Mouse (Mus musculus) megakaryocyte, embryonic 14.5 days (primary cell): ENCODE measurements around the gene Zfp385a. TPM values are rescaled to one million over a fixed set of nuclear protein-coding genes. Genes with fewer than 3 reads are reported as not detected.
A peak's percentile ranks its signal among the peaks of the same experiment; 100 is the strongest.

Source experiments
- H3K27me3 ChIP-seq: replicated peaks from 2 replicates; pipeline ENCODE3; 2012; ENCODE audit warnings: inconsistent platforms
- H3K36me3 ChIP-seq: replicated peaks from 2 replicates; pipeline ENCODE3; 2012; ENCODE audit warnings: low read length, inconsistent platforms, mixed read lengths
- H3K4me1 ChIP-seq: 2 replicates; pipeline ENCODE4 v1.6.1; 2012; ENCODE audit warnings: inconsistent platforms
- H3K4me3 ChIP-seq: replicated peaks from 2 replicates; pipeline ENCODE3; 2012; ENCODE audit warnings: moderate library complexity, mild to moderate bottlenecking, inconsistent platforms
- H3K9me3 ChIP-seq: 2 replicates; pipeline ENCODE4 v1.6.1; 2012; ENCODE audit warnings: inconsistent platforms
- FLI1 ChIP-seq: IDR thresholded peaks from 2 replicates; pipeline ENCODE4 v1.6.1; 2012; ENCODE audit warnings: low read length, inconsistent platforms, mixed read lengths
- GATA1 ChIP-seq: IDR thresholded peaks from 3 replicates; pipeline ENCODE4 v1.6.1; 2012; ENCODE audit warnings: mixed read lengths, low read length, inconsistent platforms, borderline replicate concordance
- polyA plus RNA-seq: library from polyadenylated mRNA; stranded (reverse); fragments of >175 nt; gene quantifications from 2 replicates; pipeline ENCODE4 v1.2.3, GENCODE M21; 2012; ENCODE audit warnings: low replicate concordance; ENCODE audit not compliant: insufficient read depth

Gene Zfp385a
- polyA plus RNA-seq, 1 experiment: 1,319 TPM

- Histone ChIP-seq H3K4me1 (peaks cover 92% of the 10 kb centered on the region), H3K27me3 (no peaks in the 10 kb centered on the region), H3K36me3 (peaks cover 68% of the 10 kb centered on the region), H3K4me3 (peak overlapping the region; percentile 96), H3K9me3 (no peaks in the 10 kb centered on the region)
- no peak for TF ChIP-seq FLI1
- no peak for TF ChIP-seq GATA1
Observed at GRCm38 (mm10) chr15:103340786-103341185, 893 bp upstream of the Zfp385a start.

GRCm38 (mm10) chr15:103339166-103339960 lies 530 bp downstream of the Zfp385a start:
- TF ChIP-seq GATA1 (peak; percentile 67; the same call in 1 of the 3 replicates), FLI1 (peak; percentile 49; the same call in 1 of the 2 replicates)
- peaks cover 92% of the 10 kb centered on the region for H3K4me1 ChIP-seq
- H3K27me3 ChIP-seq: no peaks in the 10 kb centered on the region
- peaks cover 66% of the 10 kb centered on the region for H3K36me3 ChIP-seq
- peak overlapping the region; percentile 96 for H3K4me3 ChIP-seq
- no peaks in the 10 kb centered on the region for H3K9me3 ChIP-seq

GRCm38 (mm10) chr15:103338829-103339165 lies 1.1 kb downstream of the Zfp385a start:
- Histone ChIP-seq H3K27me3 (no peaks in the 10 kb centered on the region), H3K9me3 (no peaks in the 10 kb centered on the region), H3K4me1 (peaks cover 92% of the 10 kb centered on the region), H3K4me3 (peak overlapping the region; percentile 96), H3K36me3 (peaks cover 66% of the 10 kb centered on the region)
- TF ChIP-seq GATA1 (no peak), FLI1 (no peak)

DNA sequence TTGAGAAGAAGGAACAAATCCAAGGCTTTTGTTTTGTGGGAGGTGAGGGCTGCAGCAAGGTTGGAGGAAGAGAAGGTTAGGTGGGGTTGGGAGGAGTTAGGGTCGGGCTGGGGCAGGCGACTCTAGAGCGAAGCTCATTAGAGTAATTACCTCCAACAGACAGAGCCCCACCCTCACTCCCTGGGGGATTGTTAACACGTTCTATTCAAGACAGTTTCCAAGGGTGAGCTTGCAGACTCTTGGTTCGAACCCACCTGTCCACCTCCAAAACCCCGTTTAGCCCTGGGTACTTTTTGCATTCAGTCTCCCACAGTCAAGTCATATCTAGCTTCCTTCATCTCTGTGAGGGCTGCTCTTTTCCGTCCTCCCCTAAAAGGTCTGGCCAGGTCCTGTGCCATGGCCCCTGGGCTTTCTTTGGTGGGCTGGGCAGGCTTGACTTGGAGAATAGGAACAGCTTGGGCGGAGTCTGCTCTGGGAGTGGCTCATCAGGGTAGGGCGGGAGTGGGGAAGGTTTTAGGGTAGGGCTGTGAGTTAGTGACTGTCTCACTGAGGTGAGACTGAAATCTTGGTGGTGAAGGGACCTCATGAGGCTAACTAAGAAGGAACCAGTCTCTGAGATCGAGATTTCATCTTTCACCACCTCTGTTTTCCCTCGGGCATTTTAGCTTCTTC lies 2.8 kb downstream of the Zfp385a start:
- H3K36me3 ChIP-seq: peaks cover 71% of the 10 kb centered on the region
- TF ChIP-seq GATA1 (no peak), FLI1 (no peak)
- no peaks in the 10 kb centered on the region for H3K27me3 ChIP-seq
- no peaks in the 10 kb centered on the region for H3K9me3 ChIP-seq
- H3K4me1 ChIP-seq: peaks cover 92% of the 10 kb centered on the region
- peak overlapping the region; percentile 96 for H3K4me3 ChIP-seq

- H3K36me3 ChIP-seq: peaks cover 78% of the 10 kb centered on the region
- H3K9me3 ChIP-seq: no peaks in the 10 kb centered on the region
- peaks cover 85% of the 10 kb centered on the region for H3K4me1 ChIP-seq
- no peaks in the 10 kb centered on the region for H3K27me3 ChIP-seq
- TF ChIP-seq GATA1: no peak
- no peak for TF ChIP-seq FLI1
- H3K4me3 ChIP-seq: peak overlapping the region; percentile 67
Observed at GRCm38 (mm10) chr15:103335488-103336235, 4.2 kb downstream of the Zfp385a start.

- no peaks in the 10 kb centered on the region for H3K27me3 ChIP-seq
- H3K4me3 ChIP-seq: peak overlapping the region; percentile 74
- H3K4me1 ChIP-seq: peaks cover 86% of the 10 kb centered on the region
- peaks cover 84% of the 10 kb centered on the region for H3K36me3 ChIP-seq
- H3K9me3 ChIP-seq: no peaks in the 10 kb centered on the region
- no peak for TF ChIP-seq FLI1
- TF ChIP-seq GATA1: no peak
Observed at GRCm38 (mm10) chr15:103335040-103335439, 4.9 kb downstream of the Zfp385a start.

DNA sequence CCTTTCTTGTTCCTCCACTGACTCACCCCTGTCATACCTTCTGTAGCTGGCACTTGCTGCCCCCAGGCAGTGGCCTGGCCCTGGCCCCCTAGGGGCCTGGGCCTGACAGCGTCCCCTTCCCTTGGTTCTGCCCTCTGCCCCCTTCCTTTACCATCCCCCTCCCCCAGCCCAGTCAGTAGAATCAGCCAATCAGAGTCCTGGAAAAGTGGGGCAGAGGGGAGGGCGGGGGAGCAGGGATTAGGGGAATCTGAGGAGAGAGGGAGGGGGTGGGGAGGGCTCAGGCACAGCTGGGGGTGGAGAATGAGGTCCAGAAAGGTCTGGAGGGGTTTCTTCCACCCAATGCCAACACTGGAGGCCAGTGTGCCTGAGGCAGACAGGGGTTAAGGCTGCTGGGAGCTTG lies 5.7 kb downstream of the Zfp385a start:
- H3K4me3 ChIP-seq: peak overlapping the region; percentile 33

DNA sequence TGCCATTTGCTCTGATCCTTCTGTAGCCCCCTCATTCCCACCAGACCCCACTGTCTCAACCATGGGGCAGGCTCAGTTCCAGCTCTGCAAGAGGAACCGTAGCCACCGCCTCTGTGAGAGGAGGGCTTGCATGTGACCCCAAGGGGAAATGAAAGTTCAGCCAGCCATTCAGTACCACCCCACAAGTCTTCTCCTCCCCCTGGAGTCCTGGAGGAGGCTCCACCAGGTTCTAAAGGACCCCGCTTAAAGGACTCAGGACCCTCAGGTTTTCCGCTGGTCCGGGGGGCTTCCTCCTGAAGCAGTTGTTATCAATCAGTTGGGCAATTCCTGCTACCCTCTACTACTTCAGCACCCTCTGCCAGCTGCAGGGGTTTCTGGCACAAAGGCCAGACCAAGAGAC lies 6.2 kb downstream of the Zfp385a start:
- peaks cover 90% of the 10 kb centered on the region for H3K4me1 ChIP-seq
- no peaks in the 10 kb centered on the region for H3K27me3 ChIP-seq
- peaks cover 94% of the 10 kb centered on the region for H3K36me3 ChIP-seq
- peak overlapping the region; percentile 33 for H3K4me3 ChIP-seq
- H3K9me3 ChIP-seq: no peaks in the 10 kb centered on the region
- TF ChIP-seq FLI1: no peak

More for the DNA sequence above, 5.7 kb downstream of the Zfp385a start:
- TF ChIP-seq FLI1 (no peak), GATA1 (no peak)
- Histone ChIP-seq H3K36me3 (peaks cover 93% of the 10 kb centered on the region), H3K27me3 (no peaks in the 10 kb centered on the region), H3K9me3 (no peaks in the 10 kb centered on the region), H3K4me1 (peaks cover 91% of the 10 kb centered on the region)

DNA sequence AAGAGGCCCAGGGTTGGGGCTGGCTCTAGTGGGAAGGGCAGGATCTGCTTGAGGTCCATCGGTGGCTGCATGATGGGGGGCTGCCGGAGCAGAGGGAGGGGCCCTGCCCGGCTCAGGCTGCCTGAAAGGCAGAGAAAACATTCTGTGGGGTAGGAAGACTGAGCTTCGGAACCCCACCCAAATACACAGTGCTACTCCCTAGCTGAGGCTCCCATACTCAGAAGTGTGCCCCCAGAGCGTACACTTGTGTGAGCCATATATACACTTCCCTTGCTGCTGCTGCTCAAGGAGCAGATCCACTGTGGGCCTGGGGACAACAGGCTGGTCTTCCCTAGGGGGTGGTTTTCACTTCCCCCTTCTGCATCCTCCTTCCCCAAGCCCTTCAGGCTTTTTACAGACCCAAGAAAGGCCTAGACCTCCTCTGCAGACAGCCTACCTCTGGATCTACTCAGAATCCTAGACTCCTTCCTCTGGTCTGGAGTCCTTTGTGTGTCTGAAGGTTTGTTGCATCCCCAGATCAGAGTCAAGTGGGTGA lies 6.7 kb downstream of the Zfp385a start:
- TF ChIP-seq FLI1 (no peak), GATA1 (no peak)
- Histone ChIP-seq H3K9me3 (no peaks in the 10 kb centered on the region), H3K27me3 (no peaks in the 10 kb centered on the region), H3K4me3 (peak overlapping the region; percentile 64), H3K4me1 (peaks cover 90% of the 10 kb centered on the region), H3K36me3 (peaks cover 94% of the 10 kb centered on the region)
